Mouse (Mus musculus) CH12F3 (cell line): ENCODE data around the gene Thumpd2.

ENCODE experiments used
- in situ Hi-C: fragments of 300-500 bp; cut with MboI; formaldehyde crosslinking; loops from 2 replicates; pipeline ENCODE4 v1.14.3; 2020; ENCODE audit warnings: low sequenced_read_pairs

Thumpd2 gene

DNA sequence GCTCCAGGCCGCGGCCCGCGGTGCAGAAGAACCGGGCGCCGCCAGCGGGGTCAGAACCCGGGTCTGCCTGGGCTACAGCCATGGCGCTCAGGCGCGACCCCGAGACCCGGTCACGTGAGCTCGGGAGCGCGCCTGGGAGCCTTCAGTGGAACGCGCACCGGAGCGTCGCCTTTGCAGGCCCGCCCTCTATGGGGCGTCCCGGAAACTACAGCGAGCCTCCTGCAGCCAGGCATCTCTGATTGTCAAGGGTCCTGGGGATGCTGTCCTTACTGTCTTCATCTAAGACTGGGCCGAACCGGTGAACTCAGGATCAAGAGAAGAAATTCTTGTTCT is at the start of gene Thumpd2:
Gene Thumpd2 (minus strand): TSS at position 104 of the 333 bp plus-strand sequence.
- in situ Hi-C loops = no loop called here

DNA sequence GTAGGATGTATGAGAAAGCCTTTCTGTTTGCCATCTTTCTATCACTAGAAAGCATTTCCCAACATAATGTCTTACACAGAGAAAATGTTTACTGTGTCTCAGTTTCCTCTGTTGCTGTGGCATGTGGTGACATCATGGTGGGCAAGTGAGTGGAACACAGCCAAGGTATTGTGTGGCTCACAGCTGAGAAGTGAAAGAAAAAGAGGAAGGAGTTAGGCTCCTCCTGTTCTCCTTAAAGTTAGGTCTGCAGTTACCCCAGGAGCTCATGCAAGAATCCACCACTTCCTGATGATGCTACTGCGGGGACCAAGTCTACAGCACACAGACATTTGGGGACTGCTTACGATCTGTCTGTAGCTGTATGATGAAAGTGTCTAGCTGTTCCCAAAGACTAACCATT is 39.4 kb upstream of the Thumpd2 start:
- in situ Hi-C loops = no loop called here

DNA sequence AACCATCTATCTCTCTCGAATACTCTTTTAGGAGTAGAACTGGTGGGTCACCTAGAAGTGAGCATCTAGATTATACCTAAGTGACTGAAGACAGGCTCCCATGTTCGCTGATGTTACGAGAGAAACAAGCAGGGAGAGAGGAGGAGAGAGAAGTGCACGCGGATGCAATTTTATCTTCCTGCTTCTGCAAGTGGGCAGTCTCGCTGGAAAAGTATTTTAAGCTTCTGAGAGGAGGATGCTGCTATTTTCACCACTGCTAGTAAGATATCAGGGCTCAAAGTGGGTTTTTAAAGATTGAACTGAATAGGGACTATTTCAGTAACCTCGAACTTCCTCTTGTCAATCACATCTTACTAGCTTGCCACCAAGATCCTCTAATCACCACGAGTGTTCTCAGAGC is 38.0 kb upstream of the Thumpd2 start:
- in situ Hi-C loops = no loop called here

DNA sequence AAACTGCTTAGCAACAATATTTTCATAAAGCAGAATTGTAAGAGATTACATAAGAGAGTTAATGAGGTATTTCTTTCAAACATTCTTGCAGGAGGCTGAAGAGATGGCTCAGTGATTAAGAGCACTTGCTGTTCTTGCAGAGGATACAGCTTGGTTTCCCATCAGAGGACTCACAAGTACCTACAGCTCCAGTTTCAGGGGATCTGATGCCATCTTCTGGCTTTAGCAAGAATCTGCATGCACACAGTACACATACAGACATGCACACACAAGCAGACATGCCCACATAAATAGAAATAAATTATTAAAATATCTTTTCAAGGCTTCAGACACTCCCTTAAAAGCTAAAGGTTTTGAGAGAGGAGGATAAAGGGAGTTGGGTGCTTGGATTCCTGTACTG is 33.6 kb upstream of the Thumpd2 start:
- in situ Hi-C loops = no loop called here

DNA sequence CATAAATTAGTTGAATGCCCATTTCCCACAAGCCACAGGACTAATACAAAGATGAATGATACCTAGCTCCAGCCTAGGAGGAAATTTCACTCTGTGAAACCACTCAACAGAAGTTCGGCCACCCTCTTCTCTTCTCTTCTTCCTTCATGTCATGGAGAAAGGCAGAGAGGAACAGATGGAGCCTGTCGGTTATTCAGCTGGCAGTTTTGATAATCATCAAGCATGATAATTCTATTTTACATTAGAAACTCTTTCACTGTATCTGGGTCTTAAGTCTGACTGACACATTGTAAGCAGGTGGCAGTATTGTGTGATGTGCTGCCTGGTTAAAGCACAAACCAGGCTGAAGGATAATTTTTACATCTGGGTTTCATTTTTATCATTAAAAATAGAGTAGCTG is 31.6 kb upstream of the Thumpd2 start:
- in situ Hi-C loops = no loop called here

DNA sequence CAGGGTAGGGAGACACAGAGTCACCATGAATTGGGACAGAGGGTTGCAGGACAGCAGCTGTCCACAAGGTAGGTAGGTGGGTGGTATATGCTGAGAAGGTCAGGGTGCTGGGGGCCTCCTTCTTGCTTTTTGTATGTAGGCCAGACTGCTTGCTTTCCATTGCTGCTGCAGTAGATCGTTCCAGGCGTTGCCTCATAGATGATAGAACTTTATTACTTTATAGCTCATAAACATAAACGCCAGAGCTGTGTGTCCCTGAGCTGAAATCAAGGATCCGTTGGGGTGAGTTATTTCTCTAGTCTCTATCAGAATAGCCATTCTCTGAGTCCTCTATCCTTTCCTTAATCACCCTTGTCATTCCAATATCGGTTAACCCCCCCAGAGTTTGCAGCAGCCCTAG is 27.9 kb upstream of the Thumpd2 start:
- in situ Hi-C loops = no loop called here

DNA sequence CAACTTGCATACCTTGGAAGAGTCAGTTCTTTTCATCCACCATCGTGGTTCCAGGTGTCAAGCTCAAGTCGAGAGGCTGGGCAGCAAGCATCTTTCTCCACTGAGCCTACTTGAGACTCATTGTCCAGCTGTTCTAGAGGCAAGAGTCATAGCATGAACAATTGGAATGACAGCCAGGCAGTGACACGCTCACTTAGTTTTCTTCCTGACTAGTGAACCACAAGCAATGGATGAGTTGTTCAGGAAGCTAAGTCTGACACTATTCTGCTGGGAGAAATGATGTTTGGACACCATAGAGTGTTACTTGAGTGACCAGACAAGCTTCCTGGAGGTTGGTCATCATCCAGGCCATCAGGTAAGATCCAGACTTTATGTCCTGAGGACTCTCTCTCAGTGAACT is 24.0 kb upstream of the Thumpd2 start:
- in situ Hi-C loops = no loop called here

DNA sequence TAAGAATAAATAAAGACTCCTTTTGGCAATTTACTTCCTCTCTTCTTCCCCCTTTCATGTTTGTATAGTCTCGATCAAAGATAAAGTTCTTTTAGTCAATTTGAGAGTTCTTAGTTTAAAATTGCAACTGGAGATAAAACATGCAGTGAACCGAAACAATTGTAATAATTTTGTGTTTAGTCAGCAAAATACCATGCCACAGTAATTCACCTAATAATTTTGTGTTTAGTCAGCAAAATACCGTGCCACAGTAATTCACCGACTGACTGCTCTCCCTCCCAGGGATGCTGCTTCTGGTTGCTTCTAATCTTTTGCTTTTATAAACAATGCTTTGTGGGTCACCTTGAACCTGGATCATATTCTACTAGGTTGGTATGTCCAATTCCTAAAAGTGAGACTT is 22.9 kb upstream of the Thumpd2 start:
- in situ Hi-C loops = no loop called here

DNA sequence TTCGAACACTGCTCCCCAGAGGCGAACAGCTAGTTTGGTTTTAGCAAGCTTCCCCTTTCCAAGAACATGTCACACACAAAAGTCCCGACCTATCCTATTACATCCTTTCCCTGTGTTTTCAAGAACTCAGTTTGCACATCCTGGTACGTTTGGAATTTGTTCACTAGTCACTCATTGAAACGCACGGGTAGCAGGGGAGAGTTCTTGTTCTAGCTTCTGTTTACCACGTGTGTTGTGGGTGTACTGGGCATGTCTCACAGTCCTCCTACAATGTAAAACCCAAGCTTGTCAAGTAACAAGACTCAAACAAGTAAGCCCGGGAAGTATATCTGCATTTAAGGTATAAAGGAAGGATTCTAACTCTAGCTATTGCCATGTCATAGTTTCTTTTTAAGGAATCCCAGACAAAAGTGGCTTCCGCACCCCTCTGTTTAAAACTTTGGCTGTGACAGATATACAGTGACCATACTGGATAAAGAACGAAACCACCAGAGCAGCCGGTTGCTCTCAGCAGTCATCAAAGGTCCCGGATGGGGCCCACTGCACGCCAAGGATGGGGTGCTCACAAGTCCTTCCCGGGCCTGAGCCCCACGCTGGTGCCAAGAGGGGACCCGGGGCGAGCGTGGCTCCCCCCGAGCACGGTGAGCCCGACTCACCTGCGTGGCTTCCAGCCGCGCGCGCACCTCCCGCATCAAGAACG is 453 bp downstream of the Thumpd2 start:
- in situ Hi-C loops = no loop called here

DNA sequence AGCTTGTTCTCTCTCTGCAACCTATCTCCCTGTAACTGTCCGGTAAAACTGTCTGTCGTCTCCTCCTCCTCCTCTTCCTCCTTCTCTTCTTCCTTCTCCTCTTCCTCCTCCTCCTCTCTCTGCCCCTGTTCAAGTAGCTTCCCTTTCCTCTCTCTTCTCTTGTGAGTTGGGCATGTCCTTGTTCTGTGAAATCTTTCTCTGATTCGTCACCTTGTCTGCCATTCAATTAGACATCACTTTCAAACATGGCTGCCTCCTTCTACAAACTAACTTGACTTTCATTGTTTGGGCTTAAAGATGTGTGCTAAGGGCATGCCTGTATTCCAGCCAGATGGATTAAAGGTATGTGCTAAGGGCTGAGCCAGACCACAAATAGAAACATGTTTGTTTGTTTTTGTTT is 1.5 kb downstream of the Thumpd2 start:
- in situ Hi-C loops = no loop called here

DNA sequence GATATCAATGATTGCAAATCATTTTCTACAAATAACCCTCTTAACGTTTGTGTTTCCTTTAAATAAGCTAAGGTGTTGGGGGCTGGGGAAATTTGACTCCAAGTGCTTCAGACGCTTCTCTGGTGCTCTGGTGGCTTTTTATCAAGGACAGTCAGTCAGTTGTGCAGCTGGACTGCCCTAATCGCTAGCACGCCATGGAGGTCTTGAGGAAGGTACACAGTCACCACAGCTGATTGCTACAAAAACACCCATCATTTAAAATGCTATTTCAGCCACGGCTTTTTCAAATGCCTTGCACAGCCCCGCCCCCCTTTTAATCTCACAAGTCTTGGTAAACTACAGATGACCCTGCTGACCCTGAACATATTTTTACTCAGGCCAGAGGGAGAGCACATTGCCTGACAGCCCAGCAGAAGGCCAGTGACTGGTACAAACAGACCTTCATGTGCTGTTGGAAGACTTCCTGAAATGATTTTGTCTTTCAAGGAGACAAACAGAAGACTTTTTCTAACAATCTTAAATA is 2.5 kb downstream of the Thumpd2 start:
- in situ Hi-C loops = no loop called here

DNA sequence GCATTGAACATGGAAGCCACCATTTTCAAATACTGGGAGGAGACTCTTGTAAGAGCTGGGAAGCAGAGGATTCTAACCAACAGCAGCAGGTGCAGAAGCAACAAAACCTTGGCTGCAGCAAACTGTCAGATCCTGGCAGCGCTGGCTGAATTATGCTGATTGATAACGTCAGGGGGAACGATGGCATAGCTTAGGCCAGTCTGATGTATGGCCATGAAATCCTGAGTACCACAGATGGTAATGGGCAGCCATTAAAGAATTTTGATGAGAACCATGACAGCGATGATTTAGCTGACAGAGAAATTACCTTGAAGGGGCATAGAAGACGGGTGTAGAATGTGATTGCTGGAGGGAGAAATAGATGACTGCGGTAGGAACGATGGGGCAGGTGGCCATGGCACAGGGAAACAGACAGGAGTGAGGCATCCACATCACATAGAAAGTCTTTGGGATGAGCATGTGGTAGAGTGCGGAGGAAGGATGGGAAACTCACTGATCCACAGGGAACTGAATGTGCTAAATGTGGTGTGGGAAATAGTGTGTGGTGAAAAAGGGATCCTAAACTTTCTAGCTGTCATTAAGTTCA is 8.0 kb downstream of the Thumpd2 start:
- in situ Hi-C loops = no loop called here

DNA sequence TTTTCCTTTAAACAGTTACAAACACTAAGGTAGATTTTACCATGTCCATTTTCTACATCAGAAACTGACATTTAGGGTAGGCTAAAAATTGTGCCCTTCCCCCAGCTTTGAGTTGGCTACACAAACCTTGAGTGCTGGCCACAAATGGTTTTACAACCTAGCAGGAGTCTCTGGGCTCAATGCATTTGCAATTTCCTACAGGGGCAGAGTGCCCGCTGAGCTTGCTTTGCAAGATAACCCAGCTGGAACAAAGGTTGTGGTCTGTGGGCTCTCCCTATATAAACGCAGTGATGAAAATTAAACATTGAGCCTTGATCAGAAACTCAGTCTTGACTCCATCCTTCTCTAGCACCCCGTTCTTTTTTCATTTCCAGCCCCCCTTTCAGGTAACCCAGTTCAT is 8.8 kb downstream of the Thumpd2 start:
- in situ Hi-C loops = no loop called here

DNA sequence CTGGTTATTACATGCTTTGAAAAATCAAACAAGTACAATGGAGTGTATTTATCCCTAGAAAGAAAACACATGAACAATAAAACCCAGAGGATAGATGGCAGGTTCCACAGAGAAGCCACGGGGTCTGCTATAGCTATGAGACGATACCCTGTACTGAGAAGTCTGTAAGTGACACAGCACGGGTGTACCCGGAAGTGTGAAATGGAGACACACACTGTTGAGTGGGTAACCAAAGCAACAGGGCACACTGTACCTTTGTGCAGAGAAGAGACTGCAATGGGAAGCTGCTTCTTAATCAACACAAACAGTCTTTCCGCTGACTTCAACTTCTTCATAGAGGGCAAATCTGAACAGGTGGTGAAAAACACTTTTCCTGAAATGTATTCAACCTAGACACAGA is 9.4 kb downstream of the Thumpd2 start:
- in situ Hi-C loops = no loop called here

DNA sequence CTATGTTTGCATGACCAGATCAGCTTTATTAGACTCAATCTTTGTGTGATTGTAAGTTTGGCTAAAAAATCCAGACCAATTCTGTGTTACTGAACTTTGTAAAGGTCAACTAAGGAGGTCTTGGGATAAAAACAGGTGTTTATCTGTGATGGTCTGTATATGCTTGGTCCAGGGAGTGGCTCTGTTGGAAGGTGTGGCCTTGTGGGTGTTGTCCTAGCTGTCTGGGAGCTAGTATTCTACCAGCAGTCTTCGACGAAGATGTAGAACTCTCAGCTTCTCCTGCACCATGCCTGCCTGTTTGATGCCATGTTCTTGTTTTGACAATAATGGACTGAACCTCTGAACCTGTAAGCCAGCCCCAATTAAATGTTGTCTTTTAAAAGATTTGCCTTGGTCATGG is 11.6 kb downstream of the Thumpd2 start:
- in situ Hi-C loops = no loop called here

DNA sequence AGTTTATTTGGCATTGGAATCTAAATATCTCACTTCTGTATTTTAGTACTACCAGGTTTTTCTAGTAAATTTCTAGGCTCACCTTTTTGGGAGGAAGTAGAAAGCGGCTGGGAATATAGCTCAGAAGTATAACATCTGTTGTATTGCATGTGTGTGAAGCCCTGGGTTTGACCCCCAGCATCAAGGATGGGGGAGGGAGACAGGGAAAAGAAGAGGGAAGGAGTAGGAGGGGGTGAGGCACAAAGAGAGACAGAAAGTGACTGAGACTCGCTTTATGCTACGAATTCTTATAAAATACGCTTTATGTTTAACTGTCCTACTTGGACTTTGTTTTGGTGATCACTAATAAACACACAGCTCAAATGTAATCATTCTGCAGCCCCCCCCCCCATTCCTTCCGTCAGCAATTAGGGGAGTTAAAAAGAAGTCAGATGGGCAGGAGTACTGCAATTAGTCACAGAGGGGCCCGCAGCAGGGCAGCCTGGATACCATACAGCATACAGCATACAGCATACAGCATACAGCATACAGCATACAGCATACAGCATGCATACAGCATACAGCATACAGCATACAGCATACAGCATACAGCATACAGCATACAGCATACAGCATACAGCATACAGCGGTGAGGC is 16.8 kb downstream of the Thumpd2 start:
- in situ Hi-C loops = no loop called here

DNA sequence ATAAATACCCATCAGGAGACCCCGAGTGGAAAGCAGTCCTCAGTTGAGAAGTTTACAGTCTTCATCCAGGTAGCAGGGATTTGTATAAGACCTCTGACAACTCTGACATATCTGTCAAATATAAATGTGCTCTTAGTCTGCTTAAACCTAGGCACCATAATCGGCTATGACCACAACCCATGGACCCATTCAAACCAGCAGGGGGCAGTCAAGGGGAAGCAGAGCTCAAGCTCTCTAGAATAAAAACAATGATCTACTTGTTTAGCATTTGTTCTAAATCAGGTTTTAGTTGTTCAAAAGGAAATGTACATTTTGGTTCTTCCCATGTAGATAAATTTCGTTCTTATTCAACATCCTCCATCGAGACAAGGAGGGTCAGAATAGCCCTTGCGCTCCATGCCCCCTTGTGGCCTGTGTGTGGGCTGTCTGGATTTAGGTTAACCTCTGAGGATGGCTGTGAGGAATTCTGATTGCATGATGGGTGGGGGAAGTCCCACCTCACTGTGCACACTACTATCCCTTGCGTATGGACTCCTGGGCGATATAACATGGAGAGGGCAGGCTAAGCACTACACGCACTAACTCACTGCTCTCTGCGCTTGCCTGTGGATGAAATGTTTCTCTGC is 19.2 kb downstream of the Thumpd2 start:
- in situ Hi-C loops = no loop called here

DNA sequence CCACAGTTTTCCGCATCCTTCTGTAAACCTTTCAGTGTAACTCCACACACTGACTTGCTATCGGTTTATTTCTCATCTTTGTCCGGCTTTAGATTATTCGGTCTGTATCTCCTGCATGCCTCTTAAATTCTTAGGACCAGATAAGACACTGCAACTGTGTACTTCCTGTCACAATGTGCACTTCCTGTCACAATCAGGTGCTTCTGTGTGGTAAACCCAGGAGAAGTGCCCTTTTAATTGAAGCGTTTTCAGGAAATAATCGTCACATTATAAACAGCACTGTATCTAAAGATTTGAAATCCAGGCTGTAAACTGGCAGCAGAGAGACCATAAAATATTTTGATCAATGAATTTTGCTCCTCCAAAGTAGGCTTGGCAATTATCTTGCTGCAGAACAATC is 19.8 kb downstream of the Thumpd2 start:
- in situ Hi-C loops = no loop called here

DNA sequence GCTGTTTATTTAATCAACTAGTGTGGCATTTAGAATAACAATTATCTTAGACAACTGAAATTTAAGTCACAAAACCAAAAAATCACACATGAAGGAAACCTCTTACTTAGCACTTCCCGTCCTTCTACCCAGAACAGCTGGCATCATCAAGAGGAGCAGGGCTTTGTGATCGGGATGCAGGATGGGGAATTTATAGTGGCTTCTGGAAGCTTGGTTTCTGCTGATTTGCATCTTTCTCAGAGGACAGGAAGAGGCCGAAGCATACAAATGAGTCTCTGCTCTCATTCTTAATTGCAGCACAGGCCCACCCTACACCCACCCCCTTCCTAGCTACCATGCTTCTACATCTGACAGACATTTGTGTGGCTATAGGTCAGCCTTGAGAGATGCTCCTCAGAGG is 20.5 kb downstream of the Thumpd2 start:
- in situ Hi-C loops = no loop called here

DNA sequence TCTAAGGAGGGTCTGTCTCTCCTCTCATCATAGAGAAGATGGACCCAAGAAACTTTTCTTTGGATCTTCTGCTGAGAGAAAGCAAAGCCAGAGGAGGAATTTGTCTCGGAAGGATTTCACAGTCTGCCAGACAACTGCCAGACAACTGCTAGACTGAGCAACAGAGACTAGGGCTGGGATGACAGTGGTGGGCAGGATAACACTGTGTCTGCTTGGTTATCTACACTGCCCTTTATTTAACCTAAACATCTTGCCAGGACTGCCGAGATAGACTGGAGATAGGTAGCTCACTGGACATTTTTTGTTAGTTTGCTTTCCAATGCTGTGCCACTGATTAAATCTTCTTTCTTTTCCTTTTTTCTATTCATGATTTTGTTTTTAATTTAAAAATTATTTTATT is 23.2 kb downstream of the Thumpd2 start:
- in situ Hi-C loops = no loop called here

DNA sequence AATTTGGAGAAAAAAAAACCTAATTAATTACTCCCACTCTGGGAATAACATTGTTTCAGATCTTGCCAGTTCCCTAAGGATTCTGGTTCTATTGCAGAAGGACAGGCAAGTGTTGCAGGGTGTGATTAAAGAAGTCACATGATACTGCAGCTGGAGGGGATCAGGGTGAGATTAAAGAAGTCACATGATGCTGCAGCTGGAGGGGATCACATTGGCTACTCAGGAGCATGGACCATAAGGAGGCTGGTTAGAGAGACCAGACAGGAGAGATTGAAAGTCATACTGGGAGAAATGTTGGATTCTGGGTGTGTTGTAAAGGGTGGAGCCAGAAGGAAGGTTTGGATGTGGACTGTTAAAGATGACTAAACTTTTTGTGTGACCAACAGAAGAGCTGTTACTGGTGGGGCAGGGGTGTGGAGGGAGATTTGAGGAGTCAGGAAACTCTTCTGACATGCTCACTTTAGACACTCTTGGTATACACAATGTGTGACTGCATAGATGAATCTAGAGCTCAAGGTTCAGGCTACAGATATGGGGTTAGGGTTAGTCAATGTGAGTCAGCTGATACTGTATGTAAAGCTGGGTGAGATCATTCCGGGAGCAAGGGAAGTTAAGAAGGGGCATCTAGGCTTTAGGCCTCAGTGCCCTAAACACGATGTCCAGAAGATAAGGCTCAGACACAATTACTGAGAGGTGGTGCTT is 26.0 kb downstream of the Thumpd2 start:
- in situ Hi-C loops = no loop called here
